Mouse (Mus musculus) kidney, postnatal 0 days (tissue): ENCODE data around the gene Olfr287. TPM values are rescaled to one million over a fixed set of nuclear protein-coding genes. Genes with fewer than 3 reads are reported as not detected.

ENCODE experiments used
- ATAC-seq: fragments of 200-750 bp; cut with Nextera tagmentation; replicated peaks from 2 replicates; pipeline ENCODE4 v1.8.0; 2017; ENCODE audit warnings: low read depth, moderate number of reproducible peaks, moderate TSS enrichment, moderate library complexity; ENCODE audit not compliant: low FRiP score
- DNase-seq: peaks from one replicate; pipeline ENCODE4 v3.0.0-alpha.2; 2016; ENCODE audit warnings: low spot score
- H3K27ac ChIP-seq: fragments of 300-500 bp; sonication (generic); 2 replicates; pipeline ENCODE4 v1.5.1; 2014; ENCODE audit warnings: mild to moderate bottlenecking
- H3K27me3 ChIP-seq: fragments of 300-500 bp; sonication (generic); 2 replicates; pipeline ENCODE4 v1.6.1; 2014; ENCODE audit warnings: low read length, mixed read lengths; ENCODE audit not compliant: insufficient read depth
- H3K36me3 ChIP-seq: fragments of 300-500 bp; sonication (generic); 2 replicates; pipeline ENCODE4 v1.6.1; 2014; ENCODE audit warnings: low read length, mixed read lengths; ENCODE audit not compliant: insufficient read depth
- H3K4me1 ChIP-seq: fragments of 300-500 bp; sonication (generic); replicated peaks from 2 replicates; pipeline ENCODE4 v1.6.1; 2014; ENCODE audit warnings: antibody characterized with exemption, low read length, mixed read lengths; ENCODE audit not compliant: insufficient read depth
- H3K4me2 ChIP-seq: fragments of 300-500 bp; sonication (generic); 2 replicates; pipeline ENCODE4 v1.6.1; 2014; ENCODE audit warnings: mild to moderate bottlenecking, low read length, moderate library complexity, mixed read lengths
- H3K4me3 ChIP-seq: fragments of 300-500 bp; sonication (generic); replicated peaks from 2 replicates; pipeline ENCODE4 v1.5.1; 2014; ENCODE audit warnings: low read depth, low read length
- H3K9ac ChIP-seq: fragments of 300-500 bp; sonication (generic); 2 replicates; pipeline ENCODE4 v1.6.1; 2014; ENCODE audit warnings: low read depth, low read length
- H3K9me3 ChIP-seq: fragments of 300-500 bp; sonication (generic); replicated peaks from 2 replicates; pipeline ENCODE4 v1.6.1; 2016; ENCODE audit warnings: low read length, inconsistent platforms, mixed read lengths
- CTCF ChIP-seq: IDR thresholded peaks from 2 replicates; pipeline ENCODE4 v1.5.1; 2016; ENCODE audit warnings: antibody characterized with exemption, low read depth, mild to moderate bottlenecking, moderate library complexity
- WGBS: fragments of 180-500 bp; shearing (Covaris S2); extraction: QIAGEN DNeasy Blood & Tissue Kit; methylation state at CpG from one replicate; pipeline ENCODE4 v1.1.7; 2014; 5-methylcytosine and 5-hydroxymethylcytosine counted together
- polyA plus RNA-seq: library from polyadenylated mRNA; unstranded; fragments of >200 nt; fragmentation: Nextera tagmentation; extraction: Ambion mirVana; gene quantifications from 2 replicates; pipeline ENCODE4 v1.2.1, GENCODE M21; 2015

Gene Olfr287
- polyA plus RNA-seq, 1 experiment from 2014 or later: not detected

DNA sequence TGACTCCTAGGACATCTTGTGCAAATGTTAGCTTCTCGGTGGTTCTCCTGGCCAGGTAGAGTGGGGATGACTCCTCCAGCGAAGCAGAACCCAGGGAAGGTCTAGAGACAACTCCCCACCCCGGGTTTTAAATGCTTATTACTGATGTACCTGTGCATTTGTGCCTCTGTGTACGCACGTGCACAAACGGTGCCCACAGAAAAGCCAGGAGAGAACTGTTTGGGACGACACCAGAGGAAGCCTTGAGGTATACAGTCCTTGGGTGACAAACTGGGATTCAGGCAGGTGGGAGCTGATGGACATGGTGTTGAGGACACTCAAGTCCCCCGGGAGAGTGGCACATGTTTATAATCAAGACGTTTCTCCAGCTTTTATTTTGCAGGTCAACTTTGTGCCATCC is 49.9 kb downstream of the Olfr287 start:
- Histone ChIP-seq H3K27me3 (peaks cover 29% of the 10 kb centered on the region), H3K9me3 (no peaks in the 10 kb centered on the region), H3K4me3 (no peak overlapping the region), H3K4me2 (no peak overlapping the region), H3K36me3 (no peaks in the 10 kb centered on the region), H3K4me1 (0 out of 2 replicates have a peak, but pooled peaks cover 6% of the 10 kb centered on the region), H3K27ac (no peak overlapping the region), H3K9ac (no peak overlapping the region)
- no peak for TF ChIP-seq CTCF
- no peak for DNase-seq
- 69% methylated on average over 9 of the region's 9 CpGs for WGBS
- no peak for ATAC-seq

DNA sequence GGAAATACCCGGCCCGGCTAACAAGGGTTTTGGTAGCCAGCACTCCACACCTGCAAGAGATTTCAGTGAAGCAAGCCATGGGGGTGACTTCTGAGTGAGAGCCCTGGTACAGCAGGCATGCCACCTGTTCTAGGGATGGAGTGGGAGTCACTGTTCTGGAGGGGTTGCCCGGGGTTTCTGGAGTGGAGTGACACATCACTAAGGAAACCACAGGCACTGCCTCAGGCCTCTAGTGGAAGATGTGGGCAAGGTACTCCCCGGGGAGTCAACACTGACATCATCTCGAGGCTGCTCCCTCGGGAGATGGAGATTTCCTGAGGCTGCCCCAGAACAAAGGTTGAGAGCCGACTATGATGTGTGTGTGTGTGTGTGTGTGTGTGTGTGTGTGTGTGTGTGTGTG is 50.5 kb downstream of the Olfr287 start:
- Histone ChIP-seq H3K27me3 (peaks cover 29% of the 10 kb centered on the region), H3K4me3 (no peak overlapping the region), H3K27ac (no peak overlapping the region), H3K4me1 (0 out of 2 replicates have a peak, but pooled peaks cover 6% of the 10 kb centered on the region), H3K9me3 (no peaks in the 10 kb centered on the region), H3K9ac (no peak overlapping the region), H3K36me3 (no peaks in the 10 kb centered on the region), H3K4me2 (no peak overlapping the region)
- TF ChIP-seq CTCF: no peak
- DNase-seq (peak; percentile 30), ATAC-seq (no peak)
- WGBS: 28% methylated on average over 7 of the region's 7 CpGs

DNA sequence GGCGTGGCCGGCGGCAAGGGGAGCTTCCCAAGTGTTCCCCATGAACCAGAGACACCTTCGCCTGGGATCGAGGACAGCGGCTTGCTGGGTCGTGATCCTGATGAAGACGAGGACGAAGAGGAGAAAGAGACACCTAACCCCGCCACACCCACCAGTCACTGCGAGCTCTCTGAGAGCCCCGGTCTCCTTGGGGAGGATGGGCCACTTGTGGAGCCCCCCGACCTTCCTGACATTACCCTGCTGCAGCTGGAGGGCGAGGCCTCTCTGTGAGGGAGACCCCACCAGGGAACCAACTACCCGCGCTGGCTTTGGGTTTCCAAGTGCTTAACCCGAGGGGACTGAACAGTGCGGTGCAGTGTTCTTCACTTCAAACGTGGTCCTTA is 52.2 kb downstream of the Olfr287 start:
- ATAC-seq (0 out of 2 replicates have a peak, but pooled peaks have one; percentile 5), DNase-seq (no peak)
- H3K9me3 ChIP-seq: no peaks in the 10 kb centered on the region
- H3K27me3 ChIP-seq: peaks cover 29% of the 10 kb centered on the region
- WGBS: 8% methylated on average over 19 of the region's 19 CpGs
- H3K36me3 ChIP-seq: no peaks in the 10 kb centered on the region
- H3K4me2 ChIP-seq: no peak overlapping the region
- H3K4me3 ChIP-seq: peak overlapping the region; percentile 33; the same call in 1 of the 2 replicates
- no peak overlapping the region for H3K9ac ChIP-seq
- no peak for TF ChIP-seq CTCF
- no peak overlapping the region for H3K27ac ChIP-seq
- H3K4me1 ChIP-seq: 0 out of 2 replicates have a peak, but pooled peaks cover 6% of the 10 kb centered on the region

DNA sequence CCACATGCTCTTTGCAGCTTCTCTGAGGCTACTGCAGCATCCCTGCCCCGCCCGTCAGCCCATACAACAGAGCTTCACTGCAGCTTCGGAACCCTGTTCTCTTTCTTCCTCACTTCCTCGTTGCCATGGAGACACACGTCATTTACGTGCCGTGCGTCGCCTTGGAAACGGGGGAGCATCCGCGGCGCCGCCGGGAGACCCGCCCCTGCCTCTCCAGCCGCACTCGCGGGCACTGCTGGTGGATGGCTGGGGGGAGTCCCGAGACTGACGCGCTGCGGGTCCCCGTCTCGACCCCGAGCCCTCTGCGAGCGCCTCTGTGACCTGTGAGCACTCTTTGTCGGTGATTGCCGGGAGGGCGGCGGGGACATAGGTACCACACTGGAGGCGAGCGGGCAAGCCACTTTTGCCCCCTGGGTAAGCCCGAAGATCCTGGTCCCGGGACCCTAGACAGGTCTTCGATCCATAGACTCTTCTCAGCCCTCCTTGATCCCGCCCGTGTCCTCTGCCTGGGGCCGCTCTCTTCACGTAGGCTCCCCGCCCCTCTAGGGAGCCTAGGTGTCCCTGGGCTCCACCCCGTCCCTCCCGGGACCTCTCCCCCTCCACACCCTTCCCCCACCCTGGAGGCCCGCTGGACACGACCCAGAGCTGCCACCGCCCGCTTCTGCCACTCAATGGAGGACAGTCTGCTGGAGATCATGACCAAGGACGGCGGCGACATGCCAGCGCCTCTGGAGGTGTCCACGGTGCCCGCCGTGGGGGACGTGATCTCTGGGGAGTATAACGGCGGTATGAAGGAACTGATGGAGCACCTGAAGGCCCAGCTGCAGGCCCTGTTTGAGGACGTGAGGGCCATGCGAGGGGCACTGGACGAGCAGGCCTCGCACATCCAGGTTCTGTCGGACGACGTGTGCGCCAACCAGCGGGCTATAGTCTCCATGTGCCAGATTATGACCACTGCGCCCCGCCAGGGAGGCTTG is 52.9 kb downstream of the Olfr287 start:
- WGBS: 1% methylated on average over 69 of the region's 69 CpGs
- Histone ChIP-seq H3K4me1 (0 out of 2 replicates have a peak, but pooled peaks cover 6% of the 10 kb centered on the region), H3K4me3 (peak overlapping the region; percentile 33), H3K9me3 (no peaks in the 10 kb centered on the region), H3K27me3 (peaks cover 29% of the 10 kb centered on the region), H3K36me3 (no peaks in the 10 kb centered on the region), H3K4me2 (peak overlapping the region; percentile 56), H3K27ac (no peak overlapping the region), H3K9ac (no peak overlapping the region)
- ATAC-seq (peak; percentile 75), DNase-seq (peak; percentile 92)
- TF ChIP-seq CTCF: no peak

DNA sequence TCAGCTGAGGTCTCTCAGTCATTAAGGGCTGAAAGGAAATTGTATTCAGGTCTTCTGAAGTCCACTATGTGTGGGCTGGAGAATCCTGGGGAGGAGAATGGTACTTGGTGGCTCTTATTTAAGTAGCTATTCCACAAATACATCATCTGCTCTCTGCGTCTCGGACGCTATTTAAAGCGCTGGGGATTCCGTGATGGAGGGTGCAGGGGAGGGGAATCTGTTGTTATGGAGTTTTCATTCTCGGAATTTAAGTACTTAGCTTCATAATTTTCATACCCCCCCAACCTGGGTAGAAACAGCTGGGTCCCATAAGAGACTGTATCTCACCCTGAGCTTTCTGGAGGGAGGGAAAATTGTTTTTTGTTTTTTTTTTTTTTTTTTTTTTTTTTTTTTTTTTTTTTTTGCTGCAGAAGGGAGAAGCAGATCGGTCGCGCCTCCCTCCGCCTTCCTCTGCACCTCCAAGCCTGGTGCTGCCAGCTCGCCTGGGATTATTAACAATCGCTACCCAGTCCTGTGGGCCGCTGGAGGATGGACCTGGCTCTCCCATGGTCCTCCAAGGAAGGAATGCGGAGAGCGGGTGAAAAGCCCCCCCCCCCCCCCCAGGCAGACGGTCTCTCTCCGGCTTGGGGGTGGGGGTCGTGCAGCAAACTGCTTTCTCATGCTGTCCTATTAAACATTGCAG is 53.8 kb downstream of the Olfr287 start, which contains the start of gene Ccdc184:
TSS of gene Ccdc184 (plus strand) at position 196 of the 682 bp plus-strand sequence.
- peak; percentile 26; the same call in 1 of the 2 replicates for ATAC-seq
- Histone ChIP-seq H3K36me3 (no peaks in the 10 kb centered on the region), H3K4me3 (peak within 1 kb of the TSS; percentile 33), H3K9me3 (no peaks in the 10 kb centered on the region), H3K9ac (no peak within 1 kb of the TSS), H3K27ac (no peak within 1 kb of the TSS), H3K4me2 (peak within 1 kb of the TSS; percentile 56), H3K27me3 (peaks cover 29% of the 10 kb centered on the region), H3K4me1 (0 out of 2 replicates have a peak, but pooled peaks cover 6% of the 10 kb centered on the region)
- DNase-seq: no peak
- no peak for TF ChIP-seq CTCF
- 2% methylated on average over 15 of the region's 18 CpGs for WGBS

DNA sequence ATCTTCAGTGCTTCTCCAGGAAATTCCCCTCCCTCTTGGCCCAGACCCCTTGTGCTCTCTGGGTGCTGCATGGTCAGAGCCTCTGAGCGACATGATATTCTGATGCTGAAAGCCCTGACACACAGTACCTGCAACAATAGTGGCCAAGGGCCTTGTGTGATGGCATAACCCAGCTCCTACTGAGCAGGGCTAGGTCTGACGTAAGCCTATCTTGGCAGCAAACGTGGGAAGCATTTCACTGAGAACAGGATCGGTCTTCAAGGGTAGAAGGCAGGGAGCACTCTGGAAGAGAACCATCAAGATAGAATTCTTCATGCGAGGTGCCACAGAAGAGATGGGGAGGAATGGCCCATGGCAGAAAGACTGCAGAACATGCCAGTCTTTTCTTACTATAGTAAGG is 55.3 kb downstream of the Olfr287 start, which contains the start of gene Asb8:
TSS of gene Asb8 (minus strand) at position 101 of the 400 bp plus-strand sequence.
- no peak for ATAC-seq
- H3K4me1 ChIP-seq: 0 out of 2 replicates have a peak, but pooled peaks cover 6% of the 10 kb centered on the region
- H3K27ac ChIP-seq: no peak within 1 kb of the TSS
- no peak within 1 kb of the TSS for H3K4me3 ChIP-seq
- H3K36me3 ChIP-seq: no peaks in the 10 kb centered on the region
- DNase-seq: no peak
- 84% methylated on average over 5 of the region's 5 CpGs for WGBS
- H3K9ac ChIP-seq: no peak within 1 kb of the TSS
- TF ChIP-seq CTCF: no peak
- H3K9me3 ChIP-seq: no peaks in the 10 kb centered on the region
- H3K4me2 ChIP-seq: no peak within 1 kb of the TSS
- H3K27me3 ChIP-seq: peaks cover 29% of the 10 kb centered on the region
